Mouse (Mus musculus) kidney, embryonic 14.5 days (tissue): ENCODE measurements around the gene Cldn16. TPM values are rescaled to one million over a fixed set of nuclear protein-coding genes. Genes with fewer than 3 reads are reported as not detected.

Experiments
- ATAC-seq: fragments of 200-750 bp; cut with Nextera tagmentation; 2 replicates; pipeline ENCODE4 v1.8.0; 2017; ENCODE audit warnings: moderate number of reproducible peaks, mild to moderate bottlenecking, moderate TSS enrichment, moderate library complexity; ENCODE audit not compliant: low FRiP score, low TSS enrichment
- H3K27ac ChIP-seq: fragments of 300-500 bp; sonication (generic); 2 replicates; pipeline ENCODE4 v1.5.1; 2014; ENCODE audit warnings: low read depth, mild to moderate bottlenecking, low read length, moderate library complexity, mixed read lengths
- H3K27me3 ChIP-seq: fragments of 300-500 bp; sonication (generic); 2 replicates; pipeline ENCODE4 v1.6.1; 2014; ENCODE audit warnings: mild to moderate bottlenecking, low read length; ENCODE audit not compliant: control insufficient read depth, insufficient read depth
- H3K36me3 ChIP-seq: fragments of 300-500 bp; sonication (generic); 2 replicates; pipeline ENCODE4 v1.6.1; 2014; ENCODE audit warnings: low read length, mixed read lengths; ENCODE audit not compliant: control insufficient read depth, insufficient read depth
- H3K4me1 ChIP-seq: fragments of 300-500 bp; sonication (generic); 2 replicates; pipeline ENCODE4 v1.6.1; 2014; ENCODE audit warnings: low read length, mixed read lengths; ENCODE audit not compliant: control insufficient read depth, insufficient read depth
- H3K4me2 ChIP-seq: fragments of 300-500 bp; sonication (generic); replicated peaks from 2 replicates; pipeline ENCODE4 v1.6.1; 2014; ENCODE audit warnings: low read depth, mild to moderate bottlenecking, low read length
- H3K4me3 ChIP-seq: fragments of 300-500 bp; sonication (generic); 2 replicates; pipeline ENCODE4 v1.5.1; 2014; ENCODE audit warnings: mild to moderate bottlenecking, low read length
- H3K9ac ChIP-seq: fragments of 300-500 bp; sonication (generic); 2 replicates; pipeline ENCODE4 v1.6.1; 2014; ENCODE audit warnings: low read depth, mild to moderate bottlenecking, low read length, moderate library complexity
- H3K9me3 ChIP-seq: fragments of 300-500 bp; sonication (generic); 2 replicates; pipeline ENCODE4 v1.6.1; 2016; ENCODE audit warnings: low read length; ENCODE audit not compliant: control insufficient read depth
- WGBS: fragments of 180-500 bp; shearing (Covaris S2); extraction: QIAGEN DNeasy Blood & Tissue Kit; methylation state at CpG from one replicate; pipeline ENCODE4 v1.1.7; 2014; 5-methylcytosine and 5-hydroxymethylcytosine counted together
- polyA plus RNA-seq: library from polyadenylated mRNA; unstranded; fragments of >200 nt; fragmentation: Nextera tagmentation; extraction: Ambion mirVana; gene quantifications from 2 replicates; pipeline ENCODE4 v1.2.1, GENCODE M21; 2014

Cldn16 gene
- polyA plus RNA-seq: 3.1 and 3.2 TPM in 2 replicates

GRCm38 (mm10) chr16:26462835-26463234 lies at the start of gene Cldn16:
Cldn16 (plus strand) TSS chr16:26463135.
- WGBS: 62% methylated on average over 7 of the region's 7 CpGs
- Histone ChIP-seq H3K27ac (no peak within 1 kb of the TSS), H3K4me1 (no peaks in the 10 kb centered on the region), H3K27me3 (no peaks in the 10 kb centered on the region), H3K9ac (no peak within 1 kb of the TSS), H3K9me3 (no peaks in the 10 kb centered on the region), H3K4me2 (no peak within 1 kb of the TSS), H3K4me3 (no peak within 1 kb of the TSS), H3K36me3 (no peaks in the 10 kb centered on the region)
- no peak for ATAC-seq

DNA sequence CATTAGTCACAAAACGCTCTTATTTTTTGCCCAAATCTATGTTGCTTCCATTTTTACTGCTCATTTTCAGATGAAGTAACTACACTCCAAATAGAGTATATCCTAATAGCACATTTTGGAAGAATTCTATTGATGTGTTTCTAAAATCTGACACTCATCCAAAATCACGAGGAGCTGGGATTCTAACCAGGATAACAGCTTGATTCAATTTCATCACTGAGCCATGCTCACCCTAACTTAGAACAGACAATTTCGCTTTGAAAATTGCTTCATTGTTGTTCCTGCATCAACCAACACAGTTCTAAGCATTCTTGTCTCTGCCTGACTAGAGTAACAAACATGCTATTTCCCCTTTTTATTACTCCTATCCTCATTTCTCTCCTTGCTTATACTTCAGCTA lies 44.3 kb upstream of the Cldn16 start:
- Histone ChIP-seq H3K9me3 (no peaks in the 10 kb centered on the region), H3K27me3 (no peaks in the 10 kb centered on the region), H3K4me3 (no peak overlapping the region), H3K27ac (no peak overlapping the region), H3K9ac (no peak overlapping the region), H3K4me1 (no peaks in the 10 kb centered on the region), H3K36me3 (no peaks in the 10 kb centered on the region), H3K4me2 (no peak overlapping the region)
- 88% methylated on average over 3 of the region's 3 CpGs for WGBS
- no peak for ATAC-seq

GRCm38 (mm10) chr16:26422078-26422477 lies 40.9 kb upstream of the Cldn16 start:
- ATAC-seq: no peak
- no peak overlapping the region for H3K4me2 ChIP-seq
- no peaks in the 10 kb centered on the region for H3K27me3 ChIP-seq
- H3K36me3 ChIP-seq: no peaks in the 10 kb centered on the region
- no peaks in the 10 kb centered on the region for H3K4me1 ChIP-seq
- WGBS: 95% methylated on average over 4 of the region's 4 CpGs
- H3K9ac ChIP-seq: no peak overlapping the region
- no peak overlapping the region for H3K27ac ChIP-seq
- H3K9me3 ChIP-seq: no peaks in the 10 kb centered on the region
- no peak overlapping the region for H3K4me3 ChIP-seq

DNA sequence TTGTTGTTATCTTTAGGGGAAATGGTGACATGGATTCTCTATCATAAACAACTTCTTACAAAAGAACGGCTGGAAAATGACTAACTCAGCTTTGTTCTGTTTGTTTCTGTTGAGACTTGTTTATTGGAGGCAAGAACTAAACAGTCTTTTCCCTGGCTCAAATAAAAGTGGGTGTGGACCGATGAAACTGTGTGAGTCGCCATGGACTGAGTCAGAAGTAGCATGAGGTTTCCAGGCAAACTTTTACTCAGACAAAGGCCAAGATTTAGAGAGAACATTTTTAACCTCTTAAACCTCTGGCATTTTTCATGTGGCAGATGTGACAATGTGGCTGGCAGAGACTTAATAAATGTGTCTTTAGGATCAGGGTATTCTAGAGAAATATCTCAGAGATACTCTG lies 32.7 kb upstream of the Cldn16 start:
- Histone ChIP-seq H3K36me3 (no peaks in the 10 kb centered on the region), H3K4me2 (no peak overlapping the region), H3K9ac (no peak overlapping the region), H3K4me3 (no peak overlapping the region), H3K27me3 (no peaks in the 10 kb centered on the region), H3K4me1 (no peaks in the 10 kb centered on the region), H3K27ac (no peak overlapping the region), H3K9me3 (no peaks in the 10 kb centered on the region)
- 75% methylated on average over 3 of the region's 3 CpGs for WGBS
- ATAC-seq: no peak

DNA sequence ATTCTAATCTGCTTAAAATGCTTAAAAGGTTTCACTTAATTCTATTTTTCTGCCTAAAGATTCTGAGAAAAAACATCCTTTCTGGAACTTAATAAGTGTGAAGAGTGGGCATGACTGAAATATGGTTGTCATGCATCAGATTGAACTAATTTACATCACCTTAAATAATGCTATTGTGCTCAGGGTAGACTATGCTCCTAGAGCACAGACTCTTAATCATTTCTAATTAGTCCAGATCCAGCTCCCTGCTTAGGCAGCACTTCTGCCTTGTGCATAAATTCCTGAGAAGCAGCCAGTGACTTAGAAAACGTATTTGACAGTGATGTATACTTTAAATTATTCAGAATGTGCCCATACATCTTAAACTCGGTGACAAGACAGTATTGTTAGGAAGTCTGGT lies 29.4 kb upstream of the Cldn16 start:
- no peak overlapping the region for H3K27ac ChIP-seq
- 36% methylated on average over 2 of the region's 2 CpGs for WGBS
- H3K9ac ChIP-seq: no peak overlapping the region
- H3K4me2 ChIP-seq: no peak overlapping the region
- H3K27me3 ChIP-seq: no peaks in the 10 kb centered on the region
- H3K4me1 ChIP-seq: no peaks in the 10 kb centered on the region
- no peak overlapping the region for H3K4me3 ChIP-seq
- no peak for ATAC-seq
- H3K9me3 ChIP-seq: no peaks in the 10 kb centered on the region
- no peaks in the 10 kb centered on the region for H3K36me3 ChIP-seq

DNA sequence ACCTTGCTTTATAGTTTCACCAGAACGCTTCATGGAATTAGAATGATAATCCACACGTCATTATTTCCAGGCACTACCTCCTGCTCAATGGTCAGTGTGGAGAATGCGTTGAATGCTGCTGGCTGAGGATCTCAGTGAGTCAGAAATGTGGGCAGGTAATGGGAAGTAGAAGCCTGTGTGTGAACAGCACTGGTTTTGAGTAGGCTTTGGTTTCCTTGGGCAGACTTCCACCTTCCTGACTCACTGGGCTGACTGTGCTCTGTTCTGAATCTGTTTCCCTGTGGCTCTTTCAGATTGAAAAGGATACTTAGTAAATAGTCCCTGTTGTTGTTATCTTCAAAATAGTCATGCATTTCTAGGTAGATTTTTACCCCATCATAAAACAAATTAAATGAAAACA lies 22.9 kb upstream of the Cldn16 start:
- Histone ChIP-seq H3K4me2 (no peak overlapping the region), H3K4me3 (no peak overlapping the region), H3K36me3 (no peaks in the 10 kb centered on the region), H3K9me3 (no peaks in the 10 kb centered on the region), H3K27me3 (no peaks in the 10 kb centered on the region), H3K4me1 (no peaks in the 10 kb centered on the region), H3K27ac (no peak overlapping the region), H3K9ac (no peak overlapping the region)
- no peak for ATAC-seq
- 91% methylated on average over 3 of the region's 3 CpGs for WGBS

- no peaks in the 10 kb centered on the region for H3K36me3 ChIP-seq
- H3K27me3 ChIP-seq: no peaks in the 10 kb centered on the region
- no peaks in the 10 kb centered on the region for H3K4me1 ChIP-seq
- ATAC-seq: no peak
- no peak overlapping the region for H3K4me2 ChIP-seq
- H3K4me3 ChIP-seq: no peak overlapping the region
- H3K9me3 ChIP-seq: no peaks in the 10 kb centered on the region
- H3K9ac ChIP-seq: no peak overlapping the region
- WGBS: 71% methylated on average over 3 of the region's 3 CpGs
- H3K27ac ChIP-seq: no peak overlapping the region
Measured at GRCm38 (mm10) chr16:26441156-26441555, 21.8 kb upstream of the Cldn16 start.

DNA sequence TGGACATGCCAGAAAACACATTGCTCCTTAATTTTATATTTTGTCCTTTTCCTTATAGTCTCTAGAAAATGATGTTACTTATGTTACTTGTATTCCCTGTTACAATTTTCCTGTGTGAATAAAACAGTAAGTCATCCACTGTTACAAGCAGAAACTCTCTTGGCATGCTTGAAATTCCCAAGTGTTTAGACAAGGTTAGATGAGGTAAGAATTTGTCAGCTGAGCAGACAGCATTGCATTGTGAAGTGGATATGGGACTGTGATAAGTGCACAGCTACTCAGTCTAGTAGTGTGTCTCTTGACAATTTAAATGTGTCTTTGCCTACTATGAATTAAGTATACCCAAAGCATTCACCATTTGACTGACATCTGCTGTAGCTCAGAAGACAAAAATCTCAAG lies 18.1 kb upstream of the Cldn16 start:
- no peak overlapping the region for H3K27ac ChIP-seq
- H3K4me1 ChIP-seq: no peaks in the 10 kb centered on the region
- no peak overlapping the region for H3K9ac ChIP-seq
- H3K36me3 ChIP-seq: no peaks in the 10 kb centered on the region
- no peaks in the 10 kb centered on the region for H3K27me3 ChIP-seq
- ATAC-seq: no peak
- H3K9me3 ChIP-seq: no peaks in the 10 kb centered on the region
- H3K4me3 ChIP-seq: no peak overlapping the region
- no peak overlapping the region for H3K4me2 ChIP-seq

DNA sequence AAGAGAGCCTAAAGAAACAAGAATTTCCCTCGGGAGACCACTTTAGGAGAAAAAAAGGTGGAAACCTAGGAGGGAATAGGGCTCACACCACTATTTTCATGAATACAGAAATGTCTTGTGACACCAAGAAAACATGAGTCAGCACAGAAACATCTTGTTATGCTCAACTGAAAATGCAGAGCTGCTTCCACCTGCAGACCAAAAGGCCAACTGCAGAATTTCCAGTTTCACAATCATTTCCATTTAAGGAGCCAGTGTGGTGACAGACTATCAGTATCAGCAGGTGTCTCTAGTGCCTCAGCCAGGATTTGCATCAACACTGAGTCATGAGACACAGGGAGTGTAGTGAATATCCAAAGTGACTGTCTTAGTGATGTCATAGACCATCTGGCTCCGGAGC lies 15.3 kb upstream of the Cldn16 start:
- no peaks in the 10 kb centered on the region for H3K4me1 ChIP-seq
- no peak overlapping the region for H3K27ac ChIP-seq
- no peaks in the 10 kb centered on the region for H3K27me3 ChIP-seq
- no peak overlapping the region for H3K9ac ChIP-seq
- H3K36me3 ChIP-seq: no peaks in the 10 kb centered on the region
- WGBS: 75% methylated on average over 2 of the region's 2 CpGs
- H3K4me3 ChIP-seq: no peak overlapping the region
- H3K9me3 ChIP-seq: no peaks in the 10 kb centered on the region
- no peak for ATAC-seq
- no peak overlapping the region for H3K4me2 ChIP-seq

- no peak for ATAC-seq
- no peak overlapping the region for H3K27ac ChIP-seq
Measured at GRCm38 (mm10) chr16:26454163-26454562, 8.8 kb upstream of the Cldn16 start.

More at GRCm38 (mm10) chr16:26454163-26454562, 8.8 kb upstream of the Cldn16 start:
- H3K4me1 ChIP-seq: no peaks in the 10 kb centered on the region
- H3K27me3 ChIP-seq: no peaks in the 10 kb centered on the region
- H3K4me2 ChIP-seq: no peak overlapping the region
- no peak overlapping the region for H3K9ac ChIP-seq
- H3K9me3 ChIP-seq: no peaks in the 10 kb centered on the region
- no peaks in the 10 kb centered on the region for H3K36me3 ChIP-seq
- H3K4me3 ChIP-seq: no peak overlapping the region
- 54% methylated on average over 3 of the region's 3 CpGs for WGBS
